Mouse (Mus musculus) frontal cortex, adult (tissue): ENCODE results near the gene Oog2.
"Not testable (repeated sequence)": the region's sequence is repeated elsewhere in the genome, so short reads cannot be mapped to it uniquely, and the experiment has no call there.

Source experiments
- ATAC-seq: cut with Nextera tagmentation; 2 replicates; pipeline ENCODE4 v1.9.2; 2017; ENCODE audit warnings: mild to moderate bottlenecking, moderate library complexity, mixed read lengths; ENCODE audit not compliant: low TSS enrichment

Oog2 gene

GRCm38 (mm10) chr4:144190419-144190818, at the start of gene Oog2:
Oog2 (plus strand) TSS chr4:144190719.
- no peak for ATAC-seq

- no peak for ATAC-seq
These were observed 28.0 kb upstream of the Oog2 start, which contains the start of gene Oog3 for GRCm38 (mm10) chr4:144162563-144162962. Oog3 (minus strand) TSS chr4:144162663.

- ATAC-seq: not testable (repeated sequence)
These were observed 22.7 kb downstream of the Oog2 start, which contains the start of gene C87977 for GRCm38 (mm10) chr4:144213218-144213617. C87977 (minus strand) TSS chr4:144213318.
